Mouse (Mus musculus): ENCODE measurements around the gene Mapk3.

DNA sequence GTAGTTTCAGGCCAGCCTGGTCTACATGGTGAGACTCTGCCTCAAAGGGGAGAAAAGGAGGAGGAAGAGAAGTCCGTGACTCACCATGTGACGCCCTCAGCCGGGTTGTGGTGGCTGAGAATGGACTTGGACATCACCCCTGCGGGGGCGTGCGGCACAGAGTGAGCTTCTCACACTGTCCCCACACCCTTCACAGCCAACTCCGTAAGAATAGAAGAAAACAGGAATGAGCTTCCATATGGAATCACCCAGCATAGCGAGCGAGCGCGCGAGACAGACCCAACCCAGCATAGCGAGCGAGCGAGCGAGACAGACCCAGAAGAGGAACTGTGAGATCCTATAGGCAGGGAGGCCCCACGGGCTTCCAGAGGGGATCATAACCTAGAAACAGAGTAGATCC is 19.9 kb upstream of the Mapk3 start:
- no peak for TF ChIP-seq TCF12 (IDR thresholded peaks at IDR 0.05; ENCODE audit: low read depth, low read length)
- TF ChIP-seq USF1 (IDR thresholded peaks at IDR 0.05; ENCODE audit: low read depth, low read length), result no peak
- TF ChIP-seq PAX5 (IDR thresholded peaks at IDR 0.05; ENCODE audit: low read length), result no peak
- TF ChIP-seq ZC3H11A (IDR thresholded peaks at IDR 0.05; ENCODE audit: low read depth, low read length), result no peak
- no peak for TF ChIP-seq CTCF (conservative IDR thresholded peaks at IDR 0.05 in 1 of 2, IDR thresholded peaks at IDR 0.05 in 1 of 2; ENCODE audit: low read depth in 2 of 2, low read length in 2 of 2)
